Mouse (Mus musculus): ENCODE data around the gene Mroh7.
A peak's percentile ranks its signal among the peaks of the same experiment; 100 is the strongest.
"Not testable (repeated sequence)": the region's sequence is repeated elsewhere in the genome, so short reads cannot be mapped to it uniquely, and the experiment has no call there.

Gene Mroh7

DNA sequence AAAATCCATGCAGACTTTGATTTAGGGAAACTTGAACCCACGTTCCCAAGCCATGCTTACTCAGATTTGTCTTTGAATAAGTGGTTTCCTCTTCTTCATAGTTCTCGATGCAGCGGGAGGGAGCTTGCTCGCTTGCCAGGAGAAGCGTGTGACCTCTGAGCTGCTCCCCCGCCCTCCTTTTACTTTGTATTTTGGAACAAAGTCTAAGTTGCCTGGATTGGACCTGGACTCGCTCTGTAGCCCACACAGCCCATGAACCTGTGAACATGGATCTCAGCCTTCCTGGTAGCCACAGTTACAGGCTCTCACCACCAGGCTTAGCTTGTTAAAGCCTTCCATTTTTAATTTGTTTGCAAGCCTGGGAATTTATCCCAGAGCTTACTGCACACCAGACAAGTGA, at the start of gene Mroh7:
Gene Mroh7 (minus strand): TSS at position 112 of the 400 bp plus-strand sequence.
- no peak for DNase-seq

DNA sequence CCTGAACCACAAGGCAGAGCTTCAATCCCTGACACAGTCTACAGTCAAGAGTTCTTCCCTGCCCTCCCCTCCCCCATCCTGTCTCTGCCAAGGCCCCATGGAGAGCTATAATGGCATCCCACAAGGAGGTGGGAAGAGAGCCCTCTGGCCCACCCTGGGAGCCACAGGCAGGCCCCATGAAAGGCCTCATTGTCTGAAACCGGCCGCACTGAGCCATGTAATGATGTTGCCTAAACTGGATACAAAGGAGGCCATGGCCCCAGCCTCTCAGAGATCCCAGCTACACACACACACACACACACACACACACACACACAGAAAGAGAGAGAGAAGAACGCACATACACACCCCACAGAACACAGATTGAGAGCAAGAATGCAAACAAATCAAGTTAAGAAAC, 49.3 kb upstream of the Mroh7 start:
- peak in 1 of 2 experiments; percentile 45 for DNase-seq

DNA sequence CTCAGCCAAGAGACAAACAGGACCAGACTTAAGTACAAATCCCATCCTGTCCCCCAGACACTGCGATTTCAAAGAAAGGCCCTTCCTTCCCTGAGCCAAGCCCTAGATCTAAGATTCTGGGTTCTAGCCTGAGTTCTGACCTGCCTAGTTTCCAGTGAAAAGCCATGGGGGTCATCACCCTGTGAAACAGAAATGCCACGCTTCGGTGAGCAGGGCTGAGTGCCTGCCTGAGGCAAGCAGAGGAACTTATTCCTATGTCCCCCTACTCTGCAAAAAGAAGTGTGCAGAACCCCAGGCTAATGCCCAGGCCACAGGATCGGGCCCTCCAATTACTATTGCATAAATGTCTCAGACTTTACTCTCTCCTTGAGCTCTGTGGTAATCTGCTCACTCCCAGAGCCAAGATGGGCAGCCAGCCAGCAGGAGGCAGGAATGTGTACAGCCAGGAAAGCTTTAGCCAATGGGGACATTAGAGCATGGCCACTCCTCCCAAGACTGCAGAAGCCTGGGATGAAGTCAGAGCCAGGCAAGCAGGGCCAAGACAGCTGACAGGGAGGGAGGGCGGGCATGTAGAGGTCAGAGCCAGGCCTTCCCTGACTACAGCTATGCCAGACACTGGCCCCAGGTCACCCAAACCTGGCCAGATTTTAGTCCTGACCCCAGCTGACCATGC, 47.5 kb upstream of the Mroh7 start:
- DNase-seq = peak; percentile 97 to 99

DNA sequence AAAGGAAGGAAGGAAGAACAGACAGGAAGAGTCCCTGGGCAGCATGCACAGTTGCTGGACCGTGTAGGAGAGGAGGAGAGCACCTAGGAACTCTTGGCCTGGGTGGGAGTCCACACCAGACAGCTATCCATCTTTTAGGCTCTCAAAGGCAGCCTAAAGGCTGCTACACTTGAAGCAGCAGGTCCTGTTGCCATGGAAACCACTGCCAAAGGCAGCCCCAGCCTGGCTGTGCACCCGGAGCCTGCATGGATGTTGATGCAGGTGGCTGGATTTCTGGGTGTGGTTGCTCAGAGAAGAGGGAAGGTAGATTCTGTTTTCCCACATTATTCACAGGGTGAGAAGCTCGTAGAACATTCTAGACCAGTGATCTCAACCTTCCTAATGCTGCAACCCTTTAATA, 46.3 kb upstream of the Mroh7 start:
- peak; percentile 65 to 66 for DNase-seq

DNA sequence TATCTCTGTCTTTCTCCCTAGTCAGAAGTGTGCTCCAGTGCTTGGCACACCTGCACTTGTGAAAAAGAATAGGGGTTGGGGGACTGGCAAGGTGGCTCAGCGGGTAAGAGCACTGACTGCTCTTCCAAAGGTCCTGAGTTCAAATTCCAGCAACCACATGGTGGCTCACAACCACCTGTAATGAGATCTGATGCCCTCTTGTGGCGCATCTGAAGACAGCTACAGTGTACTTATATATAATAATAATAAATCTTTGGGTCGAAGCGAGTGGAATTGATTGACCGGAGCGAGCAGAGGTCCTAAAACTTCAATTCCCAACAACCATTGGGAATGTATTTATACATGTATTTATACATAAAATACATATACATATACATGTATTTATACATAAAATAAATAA, 45.0 kb upstream of the Mroh7 start:
- not testable (repeated sequence) for DNase-seq

DNA sequence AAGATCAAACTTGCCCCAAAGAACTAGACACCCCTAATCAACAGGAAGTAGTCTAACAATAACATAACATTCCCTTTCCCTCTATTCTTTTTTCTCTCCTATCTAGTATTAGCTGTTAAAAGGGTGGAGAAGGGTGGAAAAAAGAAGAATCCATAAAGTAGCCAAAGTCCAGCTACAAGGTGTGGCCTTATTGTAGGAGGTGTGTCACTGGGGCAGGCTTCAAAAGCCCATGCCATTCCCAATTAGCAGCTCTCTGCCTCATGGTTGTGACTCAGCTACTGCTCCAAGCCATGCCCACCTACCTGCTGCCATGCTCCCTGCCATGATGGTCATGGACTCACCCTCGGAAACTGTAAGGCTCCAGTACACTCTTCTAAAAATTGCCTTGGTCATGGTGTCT, 41.8 kb upstream of the Mroh7 start:
- no peak for DNase-seq

DNA sequence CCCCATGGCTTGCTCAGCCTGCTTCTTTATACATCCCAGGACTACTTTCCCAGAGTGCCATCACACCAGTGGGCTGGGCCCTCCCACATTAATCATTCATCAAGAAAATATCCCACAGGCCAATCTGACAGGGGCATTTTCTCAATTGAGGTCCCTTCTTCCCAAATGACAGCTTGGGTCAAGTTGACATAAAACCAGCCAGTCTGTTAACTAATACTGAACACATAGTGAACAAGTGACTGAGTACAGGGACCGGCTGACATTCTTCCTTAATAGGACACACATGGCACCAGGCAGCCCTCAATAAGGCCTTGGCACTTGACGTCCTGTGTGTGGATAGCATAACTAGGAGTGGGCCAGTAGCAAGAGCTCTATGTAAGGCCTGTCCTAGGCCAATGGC, 38.6 kb upstream of the Mroh7 start:
- DNase-seq = no peak

DNA sequence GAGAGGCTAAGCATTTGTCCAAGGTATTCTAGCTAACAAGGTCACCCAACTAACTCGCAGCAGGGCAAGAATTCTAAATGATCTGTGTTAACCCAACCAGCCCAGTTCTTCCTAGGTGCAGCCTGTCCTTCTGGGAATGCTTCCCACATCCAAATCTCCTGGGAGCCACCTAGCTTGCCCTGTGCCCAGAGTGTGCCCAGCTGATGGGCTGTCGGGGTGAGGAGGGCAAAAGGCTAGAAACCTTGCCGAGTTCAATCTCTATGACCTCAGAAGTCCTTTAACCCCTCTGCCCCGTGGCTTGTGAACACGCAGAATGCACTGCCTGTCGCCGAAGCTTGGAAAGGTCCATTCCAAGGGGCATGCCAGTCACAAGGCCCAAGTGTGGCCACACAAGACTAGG, 33.4 kb upstream of the Mroh7 start:
- no peak for DNase-seq

DNA sequence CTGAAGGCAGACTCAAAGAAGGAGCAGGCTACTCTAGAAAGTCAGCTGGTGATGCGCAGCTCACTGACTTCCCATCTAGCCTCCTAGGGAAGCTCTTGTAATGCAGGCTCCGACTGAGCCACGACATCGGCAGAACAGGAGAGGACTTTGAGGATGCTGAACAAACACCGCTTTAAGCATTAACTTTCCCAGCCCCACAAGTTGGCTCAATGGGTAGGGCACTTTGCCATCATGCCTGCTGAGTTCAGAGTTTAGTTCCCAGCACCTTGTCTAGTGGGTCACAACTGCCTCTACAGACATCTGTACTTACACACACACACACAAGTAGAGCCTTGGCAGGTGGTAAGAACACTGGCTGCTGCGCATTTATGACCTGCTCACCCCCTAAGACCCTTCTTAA, 21.0 kb upstream of the Mroh7 start:
- no peak for DNase-seq

DNA sequence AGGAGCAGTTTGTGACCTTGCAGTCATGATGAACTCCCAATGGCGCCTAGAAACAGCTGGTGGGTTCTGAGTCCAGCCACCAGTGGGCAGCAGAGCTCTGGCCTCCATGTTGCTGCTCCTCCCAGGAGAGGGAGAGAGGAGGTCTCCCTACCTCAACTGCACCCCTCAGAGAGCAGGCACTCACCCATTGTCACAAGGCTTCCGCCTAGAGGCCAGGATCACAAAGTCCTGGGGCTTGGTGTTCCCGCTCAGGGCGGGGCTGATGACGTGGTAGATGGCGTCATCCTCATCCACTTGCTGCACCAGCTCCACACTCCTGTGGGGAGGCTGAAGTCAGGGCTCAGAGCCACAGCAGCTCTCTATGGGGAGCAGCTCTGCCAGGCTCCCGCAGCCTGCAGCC, 19.0 kb upstream of the Mroh7 start:
- DNase-seq = peak; percentile 76 to 77

DNA sequence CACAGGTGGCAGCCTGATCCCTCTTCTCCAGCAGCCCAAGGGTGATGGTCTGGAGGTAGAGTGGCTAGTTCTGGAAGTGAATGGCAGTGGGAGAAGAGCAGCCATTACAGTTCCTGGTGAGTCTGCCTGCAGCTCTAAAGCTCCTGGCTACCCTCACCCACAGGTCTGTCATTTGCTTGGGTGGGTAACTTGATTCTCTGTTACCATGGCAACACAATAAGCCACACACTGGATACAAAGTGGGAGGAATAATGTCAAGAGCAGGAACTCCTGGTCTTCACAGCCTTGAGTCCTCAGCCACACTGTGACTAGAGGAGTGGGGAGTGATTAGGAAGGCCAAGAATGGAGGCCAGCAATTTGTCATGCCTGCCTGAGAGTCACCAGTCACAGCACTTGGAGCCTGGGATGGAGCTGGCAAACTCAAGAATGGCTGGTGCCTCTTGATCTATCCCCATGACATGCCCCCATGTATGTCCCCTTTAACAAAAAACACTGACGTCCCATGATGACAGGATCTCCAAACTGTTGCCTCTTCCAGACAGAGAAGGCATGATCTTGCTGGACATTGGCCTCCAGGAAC, 16.4 kb upstream of the Mroh7 start:
- DNase-seq = peak; percentile 23 to 25

DNA sequence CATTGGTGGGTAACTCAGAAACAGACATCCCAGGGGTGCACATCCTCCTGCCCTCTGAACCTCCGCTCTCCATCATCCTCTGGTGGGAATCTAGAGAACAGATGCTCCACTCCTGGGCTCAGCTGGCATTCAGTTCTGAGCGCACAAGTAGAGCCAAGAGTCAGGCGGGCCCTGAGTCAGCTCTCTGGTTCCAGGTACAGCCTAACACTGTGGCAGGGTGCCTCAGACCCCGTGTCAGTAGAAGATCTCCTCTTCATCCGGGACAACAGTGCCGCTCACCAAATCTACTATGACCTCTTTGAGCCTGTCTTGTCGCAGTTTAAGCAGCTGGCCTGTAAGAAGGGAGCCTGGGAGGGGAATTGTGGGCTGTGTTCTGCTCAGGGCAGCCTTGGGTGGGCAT, 15.1 kb upstream of the Mroh7 start:
- no peak for DNase-seq

DNA sequence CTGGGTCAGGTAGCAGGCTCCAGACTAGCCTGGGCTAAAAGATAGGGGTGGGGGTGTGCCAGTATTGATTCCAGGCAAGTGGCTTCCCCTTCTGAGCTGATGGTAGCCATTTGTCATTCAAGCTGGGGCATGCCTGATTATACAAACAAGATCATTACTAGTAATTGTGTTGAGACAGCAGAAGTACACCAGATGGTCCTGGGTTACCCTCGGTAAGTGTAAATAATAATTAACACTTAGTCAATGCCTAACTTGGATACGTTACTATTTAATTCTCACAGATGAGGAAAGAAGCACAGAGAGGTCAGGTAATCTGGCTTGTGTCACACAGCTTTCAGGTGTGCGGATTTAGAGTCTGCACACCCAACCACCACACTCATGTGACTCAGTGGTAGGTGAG, 7.2 kb upstream of the Mroh7 start:
- DNase-seq = no peak

DNA sequence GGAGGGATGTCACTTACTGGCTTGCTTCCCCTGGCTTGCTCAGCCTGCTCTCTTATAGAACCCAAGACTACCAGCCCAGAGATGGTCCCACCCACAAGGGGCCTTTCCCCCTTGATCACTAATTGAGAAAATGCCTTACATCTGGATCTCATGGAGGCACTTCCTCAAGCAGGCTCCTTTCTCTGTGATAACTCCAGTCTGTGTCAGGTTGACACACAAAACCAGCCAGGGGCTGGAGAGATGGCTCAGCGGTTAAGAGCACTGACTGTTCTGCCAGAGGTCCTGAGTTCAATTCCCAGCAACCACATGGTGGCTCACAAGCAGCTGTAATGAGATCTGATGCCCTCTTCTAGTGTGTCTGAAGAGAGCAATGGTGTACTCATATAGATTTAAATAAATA, 6.2 kb upstream of the Mroh7 start:
- not testable (repeated sequence) for DNase-seq

DNA sequence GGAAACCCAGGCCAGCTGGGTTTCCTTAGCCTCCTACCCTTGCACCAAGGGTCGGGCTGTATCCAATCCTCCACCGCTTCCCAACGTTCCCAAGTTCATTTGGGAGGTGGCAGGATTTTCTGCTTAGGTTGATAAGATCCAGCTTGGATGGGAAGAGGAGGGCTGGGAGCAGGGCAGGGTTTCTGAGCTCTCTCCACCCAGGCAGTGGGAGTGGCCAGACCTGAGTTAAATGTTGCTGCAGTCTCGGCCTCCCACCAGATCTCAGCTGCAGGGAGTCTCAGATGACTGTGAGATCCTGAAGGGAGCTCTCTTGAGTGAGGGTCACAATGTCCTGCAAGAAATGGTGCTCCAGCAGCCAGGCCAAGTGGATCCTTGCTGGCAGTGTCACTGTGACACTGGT, 2.9 kb upstream of the Mroh7 start, which contains the start of gene Fam151a:
Gene Fam151a (plus strand): TSS at position 254 of the 400 bp plus-strand sequence.
- no peak for DNase-seq

DNA sequence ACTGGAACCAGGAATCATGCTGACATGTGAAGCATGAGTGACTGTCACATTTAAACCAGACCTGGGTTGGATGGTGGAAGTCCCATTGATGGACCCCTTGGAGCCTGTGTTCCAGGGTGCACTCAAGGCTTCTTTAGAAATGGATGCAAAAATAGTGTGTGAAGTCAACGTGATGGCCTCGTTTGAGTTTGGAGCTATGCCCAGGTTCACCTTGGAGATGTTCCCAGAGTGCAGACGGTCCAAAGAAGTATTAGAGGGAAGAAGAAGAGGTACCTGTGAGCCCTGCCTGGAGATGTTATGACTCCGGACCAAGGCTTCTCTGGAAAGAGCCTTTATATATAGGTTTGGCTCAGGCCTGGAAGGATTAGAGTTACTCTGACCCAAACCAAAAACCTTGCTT, 10.1 kb downstream of the Mroh7 start:
- DNase-seq = peak; percentile 77 to 81

DNA sequence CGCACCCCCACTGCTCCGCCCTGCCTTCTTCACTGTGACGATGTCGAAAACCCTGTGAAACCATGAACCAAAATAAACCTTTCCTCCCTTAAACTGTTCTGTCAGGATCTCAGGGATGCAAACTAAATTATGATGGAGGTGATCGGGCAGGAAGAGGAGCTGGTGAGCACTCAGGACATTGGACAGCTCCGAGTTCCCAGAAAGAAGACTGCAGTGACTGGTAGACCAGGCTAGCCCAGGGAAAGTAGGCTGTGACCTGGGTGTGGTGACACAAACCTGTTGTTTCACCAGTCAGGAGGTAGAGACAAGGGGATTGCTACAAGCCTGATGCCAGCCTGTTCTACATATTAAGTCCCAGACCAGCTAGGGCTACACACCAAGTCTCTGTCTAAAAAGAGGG, 17.1 kb downstream of the Mroh7 start:
- no peak for DNase-seq

DNA sequence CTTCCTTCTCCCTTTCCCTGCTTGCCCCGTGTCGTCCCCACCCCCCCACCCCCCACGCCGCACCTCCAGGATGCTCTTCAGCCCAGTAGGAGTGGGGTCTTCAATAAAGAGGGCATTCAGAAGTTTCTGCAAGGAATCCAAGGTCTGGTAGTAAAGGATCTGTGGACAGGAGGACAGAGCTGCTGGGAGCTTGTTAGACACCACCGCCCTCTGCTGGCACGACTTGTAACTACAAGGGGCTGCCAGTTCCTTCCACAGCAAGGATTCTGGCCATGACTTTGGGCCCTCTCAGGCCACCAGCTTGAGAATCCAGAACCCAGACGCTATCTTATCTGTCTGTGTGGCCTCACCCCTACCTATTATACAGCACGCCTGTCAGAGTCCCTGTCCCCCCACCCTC, 22.3 kb downstream of the Mroh7 start:
- DNase-seq = peak; percentile 95 to 97

DNA sequence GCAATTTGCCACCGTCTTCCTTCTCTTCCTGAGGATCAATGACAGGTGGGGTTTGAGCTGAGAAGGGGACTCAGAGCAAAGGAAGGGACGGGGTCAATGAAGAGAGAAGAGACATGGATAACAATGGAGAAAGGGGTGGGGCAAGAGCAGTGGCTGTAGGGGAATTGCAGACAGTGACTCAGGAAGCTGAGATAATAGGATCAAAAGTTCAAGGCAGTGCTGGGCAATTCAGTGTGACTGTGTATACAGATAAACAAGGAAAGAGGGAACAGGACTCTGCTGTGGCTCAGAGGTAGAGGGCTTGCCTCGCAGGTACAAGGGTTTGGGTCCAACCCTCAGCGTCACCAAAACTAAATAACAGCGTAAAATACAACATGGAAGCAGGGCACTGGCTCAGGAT, 22.8 kb downstream of the Mroh7 start:
- no peak for DNase-seq

DNA sequence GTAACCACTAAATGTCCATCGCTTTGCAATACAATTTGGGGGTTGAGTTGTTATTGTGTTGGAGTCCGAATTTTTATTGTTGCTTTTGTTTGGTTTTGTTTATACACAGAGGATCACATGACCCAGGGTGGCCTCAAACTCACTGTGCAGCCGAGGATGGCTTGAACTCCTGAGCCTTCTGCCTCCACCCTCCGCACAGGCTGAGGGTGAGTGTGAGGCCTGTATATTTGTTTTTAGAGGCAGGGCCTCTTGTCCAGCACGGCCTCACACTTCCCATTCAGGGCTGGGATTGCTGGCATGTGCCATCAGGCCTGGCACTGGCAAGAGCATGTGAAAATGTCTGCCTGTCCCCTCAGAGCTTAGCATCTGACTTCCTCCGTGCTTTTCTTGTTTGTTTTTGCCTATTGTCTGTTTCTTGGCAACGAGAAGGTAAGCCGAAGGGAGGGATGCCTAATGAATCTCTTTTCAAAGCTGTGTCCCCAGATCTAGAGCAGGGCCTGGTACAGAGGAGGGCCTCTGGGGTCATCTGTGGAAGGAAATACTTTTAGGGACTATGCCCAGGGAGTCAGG, 25.5 kb downstream of the Mroh7 start:
- peak; percentile 38 to 40 for DNase-seq

DNA sequence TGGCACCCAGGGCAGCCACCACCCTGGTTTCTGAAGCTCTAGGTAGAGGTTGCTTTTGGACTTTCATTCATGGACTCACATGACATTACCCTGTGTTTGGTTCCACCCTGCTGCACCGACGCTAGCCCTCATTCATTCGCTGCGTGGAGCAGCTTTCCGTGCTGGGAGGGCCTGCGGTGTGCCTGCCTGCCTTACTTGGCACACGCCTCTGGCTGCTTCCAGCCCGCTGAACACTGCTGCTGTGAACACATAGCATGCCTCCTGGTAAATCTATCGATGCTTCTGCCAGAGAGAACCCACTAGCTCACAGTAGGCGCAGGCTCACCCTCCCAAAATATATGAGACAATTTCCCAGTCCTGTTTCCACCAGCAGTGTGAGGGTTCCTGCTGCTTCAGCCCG, 26.3 kb downstream of the Mroh7 start:
- peak; percentile 73 to 80 for DNase-seq

DNA sequence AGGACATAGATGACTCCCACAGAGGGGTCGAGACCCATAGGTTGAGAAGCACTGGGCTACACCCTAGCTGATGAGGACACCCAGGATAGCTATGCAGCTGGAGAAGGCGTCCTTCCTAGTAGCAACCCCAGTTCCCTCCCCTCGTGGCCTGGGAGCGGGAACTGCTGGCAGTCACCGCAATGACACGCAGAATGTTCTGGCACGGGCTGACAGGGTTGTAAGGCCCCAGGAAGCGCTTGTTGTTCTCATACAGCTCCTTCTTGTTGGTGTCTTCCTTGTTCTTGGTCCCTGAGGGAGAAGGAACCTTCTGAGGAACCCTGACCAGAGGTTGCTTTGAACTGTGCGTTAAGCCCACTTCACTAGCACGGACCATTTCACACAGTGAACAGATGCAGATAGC, 26.8 kb downstream of the Mroh7 start:
- peak; percentile 46 to 51 for DNase-seq

DNA sequence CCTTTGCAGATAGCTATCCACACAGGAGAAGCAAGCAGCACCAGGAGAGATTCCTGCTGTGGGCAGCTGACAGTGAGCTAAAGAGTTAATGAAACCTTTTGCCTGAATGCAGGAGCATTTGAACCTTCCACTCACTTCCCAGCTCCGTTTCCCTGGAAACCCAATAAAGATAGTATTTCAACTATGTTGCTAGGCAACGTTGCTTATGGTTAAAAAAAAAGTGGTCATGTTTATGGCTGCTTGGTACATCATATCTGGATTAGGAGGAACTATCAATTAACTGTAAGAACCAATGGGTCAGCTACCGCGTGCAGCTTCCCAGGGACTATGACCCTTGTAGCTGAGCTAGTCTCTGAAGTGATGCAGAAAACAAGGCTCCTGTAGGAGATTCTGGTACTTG, 29.9 kb downstream of the Mroh7 start:
- no peak for DNase-seq

DNA sequence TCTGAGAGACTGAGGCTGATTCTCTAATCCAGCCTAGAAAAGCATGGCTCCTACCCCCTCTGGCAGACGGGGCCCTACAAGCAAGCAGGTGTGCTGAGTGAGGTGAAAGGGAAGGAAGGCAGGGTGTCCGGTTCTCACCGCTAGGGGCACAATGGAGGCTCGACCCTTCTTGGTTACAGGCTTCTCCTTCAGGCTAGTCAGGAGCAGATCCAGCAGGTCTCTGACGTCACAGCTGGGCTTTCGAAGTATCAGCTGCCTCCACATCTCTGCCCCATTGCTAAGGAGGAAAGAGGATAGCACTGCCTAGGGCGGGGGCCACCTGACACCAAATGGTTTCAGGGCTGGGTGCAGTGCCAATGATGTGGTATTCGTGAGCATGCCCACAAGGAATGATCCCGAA, 30.7 kb downstream of the Mroh7 start:
- peak in 1 of 2 experiments; percentile 68 for DNase-seq
